Mouse (Mus musculus) heart, adult 2 months (tissue): ENCODE measurements around the gene Anks1b.

Experiments
- CTCF ChIP-seq: fragments of 200-600 bp; IDR thresholded peaks from 2 replicates; pipeline ENCODE4 v1.8.1; 2022; ENCODE audit warnings: antibody characterized with exemption, mild to moderate bottlenecking, moderate library complexity
- EP300 ChIP-seq: fragments of 200-500 bp; IDR thresholded peaks from 2 replicates; pipeline ENCODE4 v1.6.1; 2011; ENCODE audit warnings: low read depth, low read length, control low read depth; ENCODE audit not compliant: insufficient read depth

GRCm38 (mm10) chr10:90969355-90970174, 1096.3 kb downstream of the Anks1b start:
- TF ChIP-seq EP300 (no peak), CTCF (no peak)
